Mouse (Mus musculus): ENCODE results near the gene Nfib.

Gene Nfib

DNA sequence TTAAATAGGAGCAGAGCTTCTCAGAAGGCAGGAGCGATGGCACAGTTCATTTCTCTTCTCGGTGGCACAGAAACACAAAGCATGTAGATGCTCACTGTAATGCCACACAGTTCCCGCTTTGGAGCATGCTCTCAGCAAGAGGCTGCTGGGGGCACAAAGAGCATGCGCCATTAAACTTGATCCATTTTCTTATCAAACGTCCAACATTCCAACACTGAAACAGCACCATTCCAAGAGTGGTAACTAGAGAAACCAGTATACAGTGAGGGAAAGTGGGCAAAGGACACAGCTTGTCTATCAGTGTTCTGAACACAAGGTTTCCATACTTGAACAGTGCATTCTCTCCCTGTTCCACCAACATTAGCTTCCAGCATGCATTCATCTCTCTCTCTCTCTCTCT, 206.3 kb downstream of the Nfib start:
- DNase-seq (ENCODE audit: low read depth), result no peak

DNA sequence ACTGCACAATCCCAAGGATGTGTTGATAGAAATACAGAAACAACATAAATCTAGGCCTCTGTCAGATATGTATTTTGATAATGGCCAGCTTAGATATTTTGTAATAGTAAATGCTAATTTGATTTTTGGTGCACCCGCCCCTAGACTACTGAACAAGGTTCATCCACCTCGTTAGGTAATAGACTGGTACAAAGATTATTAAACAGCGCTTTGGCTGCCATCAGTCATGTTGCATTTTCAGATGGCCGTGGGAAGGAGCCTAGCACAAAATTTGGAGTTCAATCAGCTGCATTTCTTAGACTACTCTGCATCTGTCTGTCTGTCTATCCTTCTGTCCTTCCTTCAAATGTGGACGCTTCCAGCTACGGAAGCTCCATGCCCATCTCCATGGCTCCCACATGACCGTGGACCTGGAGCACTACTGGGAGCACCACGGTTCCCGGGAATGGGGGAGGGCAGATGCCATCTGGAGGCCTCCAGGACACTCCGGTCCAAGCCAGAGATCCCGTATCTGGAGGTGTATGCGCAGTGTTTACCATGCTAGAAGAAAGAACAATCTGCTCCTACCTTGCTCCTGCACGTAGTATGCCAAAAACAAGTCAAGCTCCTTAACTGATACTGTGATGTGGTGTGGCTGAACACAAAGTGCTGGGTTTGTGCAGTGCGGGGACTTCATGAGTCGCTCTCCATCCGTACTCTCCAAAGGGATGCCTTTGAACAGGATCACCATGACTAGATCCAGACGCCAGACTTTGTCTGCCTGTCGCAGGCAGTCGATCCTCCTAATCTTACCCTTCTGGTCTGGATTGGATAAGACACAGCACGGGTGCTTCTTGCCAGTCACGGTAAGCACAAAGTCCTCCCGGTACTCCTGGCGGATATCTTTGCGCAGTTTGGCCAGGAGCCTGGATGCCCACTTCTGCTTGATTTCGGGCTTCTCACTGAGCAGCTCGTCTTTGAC, 207.6 kb downstream of the Nfib start:
- DNase-seq (ENCODE audit: low read depth), result no peak

DNA sequence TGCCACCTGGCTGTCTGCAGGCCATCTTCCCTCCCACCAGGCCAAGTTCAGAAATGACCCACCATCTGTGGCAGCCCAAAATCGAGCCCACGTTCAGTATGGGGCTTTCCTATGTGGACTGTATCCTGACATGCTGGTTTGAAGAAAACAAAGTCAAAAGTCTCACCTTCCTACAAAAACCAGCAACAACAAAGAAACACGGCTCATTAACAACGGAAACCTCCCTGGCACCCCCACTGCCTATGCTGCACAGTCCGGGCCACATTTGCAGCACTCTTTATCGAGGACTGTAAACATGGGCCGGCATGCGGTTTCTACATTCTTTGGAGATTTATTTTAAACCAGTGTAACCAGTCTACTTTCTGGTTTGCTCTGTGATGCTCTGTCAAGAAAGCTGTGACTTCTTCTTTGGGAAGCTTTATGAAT, 208.4 kb downstream of the Nfib start:
- DNase-seq (ENCODE audit: low read depth), result no peak

DNA sequence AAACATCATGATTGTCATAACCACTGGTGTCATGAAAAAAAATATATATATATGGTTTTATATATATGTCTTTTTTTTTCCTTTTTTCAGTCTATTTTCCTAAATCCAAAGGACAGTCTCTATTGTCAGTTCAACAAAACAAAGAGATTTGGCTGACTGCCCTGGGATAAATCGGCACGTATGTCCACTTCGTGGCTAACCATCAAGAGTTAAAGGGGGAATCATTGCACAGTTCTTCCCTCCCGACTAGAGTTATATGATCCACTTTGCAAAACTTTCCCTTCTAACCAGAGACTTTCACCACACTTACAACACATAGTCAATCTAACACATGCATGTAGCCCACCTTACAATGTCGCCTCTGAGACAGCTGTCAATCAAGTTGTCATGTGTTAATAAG, 209.2 kb downstream of the Nfib start:
- DNase-seq (ENCODE audit: low read depth), result no peak

DNA sequence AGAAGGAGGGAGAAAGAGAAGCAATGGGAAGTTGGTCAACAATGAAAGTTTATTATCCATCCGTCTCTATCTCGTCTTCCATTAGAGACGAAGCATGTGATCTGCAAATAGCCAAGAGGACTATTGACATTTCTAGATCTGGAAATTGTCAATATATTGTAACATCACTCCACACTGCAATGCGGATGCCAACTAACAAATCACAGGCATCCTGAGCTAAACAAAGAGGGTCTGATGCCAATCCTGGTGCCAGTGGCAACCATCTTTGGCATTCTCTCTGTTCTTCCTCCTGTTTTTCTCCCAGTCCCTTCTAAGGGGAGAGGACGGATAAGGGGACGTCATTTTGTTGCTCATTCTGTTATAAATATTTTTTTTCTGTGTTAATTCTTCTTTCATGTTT, 209.9 kb downstream of the Nfib start:
- DNase-seq (ENCODE audit: low read depth), result no peak

DNA sequence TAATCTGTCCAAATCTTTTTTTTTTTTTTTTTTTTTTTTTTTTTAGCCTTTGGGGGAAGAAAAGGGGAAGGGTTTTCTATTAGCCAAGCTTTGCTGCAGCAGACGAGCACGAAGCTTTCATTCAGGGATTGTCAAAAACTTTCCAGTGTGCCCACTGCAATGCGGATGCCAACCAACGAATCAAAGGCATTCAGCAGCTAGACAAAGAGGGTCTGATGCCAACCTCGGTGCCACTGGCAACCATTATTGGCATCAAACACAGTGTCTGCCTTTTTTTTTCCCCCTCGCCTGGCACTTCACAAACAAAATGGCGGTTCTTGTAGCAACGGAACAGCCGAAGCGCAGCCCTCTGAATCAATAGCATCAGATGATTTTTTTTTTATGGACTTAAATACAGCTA, 210.7 kb downstream of the Nfib start:
- no peak for DNase-seq (ENCODE audit: low read depth)

DNA sequence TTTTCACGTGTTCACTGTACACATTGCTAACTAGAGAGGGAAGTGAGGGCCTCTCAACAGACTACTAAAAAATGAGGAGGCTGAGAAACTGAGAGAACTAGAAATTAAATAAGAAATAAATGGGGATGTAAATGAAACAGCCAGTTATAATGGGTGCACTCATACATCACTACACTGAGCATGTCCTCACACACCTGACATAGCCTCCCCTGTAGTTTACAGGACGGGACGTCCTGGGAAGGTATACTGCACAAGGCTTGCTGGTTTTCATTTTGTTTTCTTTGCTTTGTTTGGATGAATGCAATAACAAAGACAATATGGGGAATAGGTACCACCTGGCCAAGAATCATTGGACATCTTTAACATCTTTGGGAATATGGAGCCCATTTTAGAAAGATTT, 211.1 kb downstream of the Nfib start:
- DNase-seq (ENCODE audit: low read depth), result no peak

DNA sequence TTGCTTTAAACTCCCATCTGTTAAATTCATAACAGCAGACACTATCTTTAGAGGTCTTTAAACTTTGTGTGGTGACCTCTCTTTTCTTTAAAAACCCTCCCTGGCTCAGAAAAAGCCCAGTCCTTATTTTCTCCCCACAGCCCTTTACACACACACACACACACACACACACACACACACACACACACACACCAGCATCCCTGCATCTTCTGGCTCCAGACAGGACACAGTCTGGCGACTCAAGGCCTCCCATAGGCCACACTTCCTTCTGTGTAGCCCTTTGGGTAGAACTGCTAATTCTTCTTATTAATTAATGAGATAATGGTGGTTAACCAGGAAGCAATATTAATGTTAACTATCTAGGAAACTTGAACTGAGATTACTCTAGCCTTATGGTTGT, 211.7 kb downstream of the Nfib start:
- DNase-seq (ENCODE audit: low read depth), result no peak

DNA sequence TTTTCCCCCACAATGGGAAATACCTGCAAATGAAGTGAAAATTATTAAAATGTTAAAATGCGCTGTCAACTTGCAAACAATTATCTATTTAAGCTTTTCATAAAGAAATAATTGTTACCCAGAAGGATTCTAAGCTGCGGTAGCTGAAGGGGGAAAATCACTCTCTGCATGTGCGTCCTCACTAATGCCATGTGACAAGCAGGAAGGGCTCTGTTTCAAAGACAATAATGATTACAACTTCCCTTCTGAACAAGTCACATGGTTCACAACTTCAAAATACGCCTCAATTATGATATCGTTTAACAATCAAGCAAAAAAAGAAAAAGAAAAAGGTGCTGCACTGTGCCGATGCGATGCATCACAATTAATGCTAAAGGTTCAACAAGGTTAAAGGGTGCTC, 212.2 kb downstream of the Nfib start:
- no peak for DNase-seq (ENCODE audit: low read depth)

DNA sequence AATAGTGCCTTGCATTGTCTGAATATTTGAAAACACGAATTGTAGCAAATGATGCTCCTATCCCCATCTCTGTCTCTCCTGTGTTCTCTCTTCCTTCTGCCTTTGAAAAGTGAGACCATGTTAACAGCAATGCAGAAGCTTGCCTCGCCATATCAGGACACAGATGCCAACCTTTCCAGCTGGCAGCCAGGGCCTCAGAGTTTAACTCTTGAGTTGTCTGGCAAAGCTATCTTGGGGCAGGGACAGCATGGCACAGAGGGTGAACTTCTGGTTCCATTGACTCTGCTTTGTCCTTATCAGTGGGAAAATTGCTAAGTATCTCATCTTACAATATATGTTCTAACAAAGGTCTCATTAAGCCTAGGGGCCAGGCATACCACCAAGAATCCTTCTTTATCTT, 212.8 kb downstream of the Nfib start:
- DNase-seq (ENCODE audit: low read depth), result no peak

DNA sequence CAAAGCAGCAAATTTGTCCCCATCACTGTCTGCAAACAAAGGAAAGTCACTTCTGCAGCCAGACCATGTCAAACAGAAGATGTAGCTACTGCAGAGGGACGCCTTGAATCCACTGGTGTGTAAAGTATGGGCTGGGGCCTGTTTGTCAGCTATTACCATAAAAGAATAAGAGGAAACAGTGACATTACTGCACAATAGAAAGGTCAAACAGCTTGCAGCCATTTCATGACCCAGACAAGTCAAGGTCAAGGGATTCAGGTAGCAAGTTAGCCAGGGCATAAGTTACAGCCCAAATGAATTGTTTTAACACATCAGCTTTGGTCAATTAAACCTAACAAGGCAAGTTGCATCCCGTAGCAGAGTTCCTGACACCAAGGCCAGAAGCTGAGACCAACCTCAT, 215.6 kb downstream of the Nfib start:
- no peak for DNase-seq (ENCODE audit: low read depth)

DNA sequence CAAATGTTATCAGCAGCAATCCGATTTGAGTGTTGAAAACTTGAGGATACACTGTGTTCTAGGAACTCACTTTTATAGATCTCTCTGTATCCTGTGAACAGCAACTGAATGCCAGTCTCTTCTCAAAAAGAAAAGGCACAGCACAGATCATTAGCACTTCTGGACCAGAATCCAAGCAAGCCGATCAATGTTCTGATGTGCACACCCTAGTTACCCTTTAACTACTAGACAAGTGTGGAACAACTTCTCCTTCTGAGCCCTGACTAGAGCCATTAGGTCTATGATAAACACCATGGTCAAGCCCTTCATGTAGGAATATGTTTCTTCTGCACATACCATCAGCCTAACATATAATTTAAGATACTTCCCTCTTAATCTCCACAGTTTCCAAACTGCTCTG, 219.6 kb downstream of the Nfib start:
- DNase-seq (ENCODE audit: low read depth), result no peak

DNA sequence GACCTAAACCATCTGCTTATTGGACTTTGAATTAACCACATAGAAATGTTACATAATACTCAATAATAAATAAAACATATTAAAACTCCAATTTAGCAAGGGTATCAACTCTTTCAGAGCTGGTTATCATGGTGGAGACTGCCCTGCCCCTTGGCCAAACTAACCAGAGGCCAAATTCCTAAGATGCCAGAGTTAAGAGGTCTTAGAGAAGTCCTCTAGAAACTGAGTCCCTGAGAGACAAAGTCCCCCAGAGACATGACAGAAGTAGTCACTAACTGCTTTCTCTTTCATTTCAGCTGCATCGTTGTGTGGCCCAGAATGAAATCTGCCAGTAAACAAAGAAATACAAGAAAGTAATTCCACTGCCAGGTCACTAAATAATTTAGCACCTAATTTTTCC, 221.7 kb downstream of the Nfib start:
- DNase-seq (ENCODE audit: low read depth), result no peak

DNA sequence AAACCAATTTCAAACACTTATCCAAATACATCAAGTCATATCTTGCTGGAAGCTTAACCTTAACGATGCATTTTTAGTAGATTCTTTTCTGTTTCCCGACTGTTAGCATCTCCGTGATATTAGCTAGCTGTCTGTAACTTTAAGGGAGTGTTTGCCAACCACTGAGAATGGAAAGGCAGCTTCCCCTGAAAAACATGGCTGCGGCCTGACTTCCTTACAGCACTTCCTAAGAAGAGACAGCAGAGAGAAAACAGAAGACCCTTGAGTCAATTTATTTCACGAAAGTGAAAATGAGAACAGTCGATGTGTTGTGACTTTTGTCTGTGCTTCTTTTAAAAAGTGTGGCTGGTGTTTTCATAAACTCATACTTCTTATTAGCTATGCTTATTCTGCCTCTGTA, 222.3 kb downstream of the Nfib start:
- DNase-seq (ENCODE audit: low read depth), result no peak

DNA sequence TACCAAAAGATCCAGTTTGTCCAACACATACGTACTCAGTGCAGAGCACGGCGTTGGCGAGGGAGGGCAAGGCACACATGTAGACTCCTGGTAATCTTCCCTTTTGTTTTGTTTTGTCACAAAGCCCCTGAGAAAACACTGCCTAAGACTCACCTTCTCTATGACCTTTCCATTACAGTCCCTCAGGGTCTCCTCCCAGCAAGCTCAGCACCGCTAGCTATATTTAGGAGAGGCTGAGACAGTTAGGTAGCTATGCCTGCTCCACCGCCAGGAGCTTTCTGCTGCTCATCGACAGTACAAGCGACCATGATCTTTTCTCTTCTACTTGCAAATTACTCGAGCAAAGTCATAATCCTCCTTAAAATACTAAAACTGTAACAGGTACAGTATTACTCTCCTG, 224.9 kb downstream of the Nfib start:
- DNase-seq (ENCODE audit: low read depth), result no peak

DNA sequence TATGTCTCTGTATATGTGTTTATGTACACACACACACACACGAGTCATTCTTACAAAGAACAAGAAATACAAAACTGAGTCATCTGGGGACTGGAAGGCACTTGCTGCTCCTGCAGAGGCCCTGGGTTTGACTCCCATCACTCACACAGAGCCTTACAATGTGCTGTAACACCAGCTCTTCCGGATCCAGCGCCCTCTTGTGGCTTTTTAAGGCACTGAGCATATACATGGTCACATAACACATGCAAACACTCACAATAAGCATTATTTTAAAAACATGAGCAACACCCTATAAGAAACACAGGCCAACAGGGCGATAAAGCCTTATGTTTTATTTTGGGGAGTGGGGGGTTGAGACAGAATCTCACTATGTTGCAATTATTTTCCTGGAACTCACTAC, 226.2 kb downstream of the Nfib start:
- DNase-seq (ENCODE audit: low read depth), result no peak

DNA sequence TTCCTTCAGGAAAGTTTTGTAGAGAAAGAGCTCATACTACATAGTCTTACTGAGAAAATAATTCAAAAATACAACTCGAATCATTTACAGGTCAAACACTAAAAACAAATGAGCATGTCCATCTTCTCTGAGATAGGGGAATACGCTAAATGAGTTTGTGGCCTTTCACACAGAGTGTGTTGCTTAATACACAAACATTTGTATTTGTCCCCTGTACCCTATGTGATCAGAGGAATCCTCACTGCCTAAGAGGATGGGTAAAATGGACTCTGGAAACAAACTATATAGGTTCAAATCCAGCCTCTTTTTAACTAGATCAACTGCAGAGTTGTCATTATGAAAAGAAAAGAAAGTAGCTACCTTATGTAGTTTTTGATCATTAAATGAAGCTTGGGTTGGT, 227.8 kb downstream of the Nfib start:
- no peak for DNase-seq (ENCODE audit: low read depth)

DNA sequence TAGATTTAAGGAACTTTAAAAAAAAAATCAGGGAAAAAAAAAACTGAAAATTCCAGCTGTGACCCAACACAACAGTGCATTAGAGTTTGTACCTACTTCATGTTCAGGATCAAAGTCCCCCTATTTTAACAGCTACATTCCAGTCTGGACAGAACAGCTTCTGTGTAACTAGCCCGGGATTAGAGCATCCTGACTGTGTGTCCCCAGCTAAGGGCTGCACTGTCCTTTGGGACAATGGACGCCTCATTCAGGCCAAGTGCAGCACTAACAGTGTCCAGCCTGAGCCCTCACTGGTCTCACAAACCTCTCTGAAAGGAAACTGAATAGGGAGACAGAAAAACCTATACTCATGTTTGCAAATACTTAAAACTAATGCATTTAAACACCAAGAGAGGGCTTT, 229.1 kb downstream of the Nfib start:
- no peak for DNase-seq (ENCODE audit: low read depth)

DNA sequence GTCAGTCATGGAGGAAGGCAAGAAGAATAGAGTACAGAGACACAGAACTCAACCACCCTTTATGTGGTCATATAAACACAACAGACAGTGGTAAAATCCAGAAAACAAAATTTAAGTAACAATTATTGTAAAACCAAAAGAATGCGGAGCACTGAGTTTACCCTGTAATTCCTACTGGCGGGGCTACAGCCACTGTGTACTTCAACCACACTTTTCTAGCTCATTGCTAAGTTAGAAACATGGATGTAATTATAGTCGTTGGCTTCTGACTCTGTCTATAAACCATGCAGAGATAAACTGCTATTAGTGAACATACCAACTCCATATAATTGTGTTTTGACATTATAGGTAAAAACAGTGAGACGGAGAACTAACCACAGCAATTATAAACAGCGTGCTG, 231.2 kb downstream of the Nfib start:
- DNase-seq (ENCODE audit: low read depth), result no peak

DNA sequence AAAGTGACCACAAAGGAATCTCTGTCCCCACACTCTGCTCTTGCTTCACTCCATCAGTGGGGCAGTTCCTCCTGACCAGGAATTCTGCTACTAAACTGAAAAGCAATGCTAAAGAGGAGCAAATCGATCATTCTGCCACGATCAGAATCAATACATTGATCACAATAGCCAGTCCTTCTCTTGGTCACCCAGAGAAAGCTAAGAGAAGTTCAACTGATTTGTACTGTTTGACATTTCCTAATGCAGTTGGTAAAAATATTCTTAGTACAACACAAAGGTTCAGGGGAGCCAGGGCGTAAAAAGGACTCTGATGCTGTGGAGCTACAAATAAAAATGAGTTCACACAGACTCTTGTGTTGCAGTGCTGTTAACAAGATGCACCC, 234.6 kb downstream of the Nfib start:
- DNase-seq (ENCODE audit: low read depth), result no peak

DNA sequence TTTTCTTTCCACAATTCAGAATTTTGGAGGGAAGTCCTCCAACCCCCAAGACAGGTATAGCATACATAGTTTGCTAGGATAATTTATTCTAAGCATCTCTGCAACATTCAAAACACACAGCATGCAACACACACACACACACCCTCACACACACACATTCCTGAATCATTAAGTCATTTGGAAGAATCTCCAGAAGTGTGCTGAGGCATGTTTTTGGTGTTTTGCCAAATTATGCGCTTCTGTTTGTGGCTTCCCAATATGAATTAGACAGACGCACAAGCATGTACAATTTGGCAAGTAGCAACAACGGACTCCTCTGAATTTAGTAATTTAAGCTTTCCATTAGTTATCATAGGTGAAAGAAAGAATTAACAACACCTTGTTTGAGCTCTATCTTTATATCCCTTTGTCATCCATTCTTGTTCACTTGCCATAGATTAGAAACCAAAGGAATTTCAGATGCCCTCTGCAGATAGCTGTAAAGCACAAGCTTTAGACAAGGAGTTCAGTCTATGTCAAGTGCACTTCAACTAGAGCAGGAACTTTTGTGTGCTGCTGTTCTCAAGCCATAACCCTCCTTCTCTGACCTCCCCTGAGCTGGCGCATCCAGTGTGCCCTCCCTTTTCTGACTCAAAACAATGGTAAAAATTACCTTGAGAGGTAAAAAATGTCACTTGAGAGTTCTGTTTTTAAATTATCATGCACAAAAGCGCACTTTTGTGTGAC, 235.2 kb downstream of the Nfib start:
- DNase-seq (ENCODE audit: low read depth), result no peak

DNA sequence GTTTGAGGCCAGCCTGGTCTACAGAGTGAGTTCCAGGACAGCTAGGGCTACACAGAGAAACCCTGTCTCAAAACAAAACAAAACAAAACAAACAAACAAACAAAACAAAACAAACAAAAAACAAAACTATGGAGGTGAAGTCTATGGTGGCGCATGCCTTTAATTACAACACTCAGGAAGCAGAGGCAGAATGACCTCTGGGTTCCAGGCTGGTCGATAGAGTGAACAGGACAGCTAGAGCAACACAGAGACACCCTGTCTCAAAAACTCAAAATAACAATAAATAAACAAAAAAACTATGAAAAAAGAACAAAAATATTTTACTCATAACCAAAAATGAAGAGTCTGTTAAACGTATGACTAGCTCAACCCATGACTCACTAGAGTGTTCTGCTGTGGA, 236.6 kb downstream of the Nfib start:
- DNase-seq (ENCODE audit: low read depth), result no peak

DNA sequence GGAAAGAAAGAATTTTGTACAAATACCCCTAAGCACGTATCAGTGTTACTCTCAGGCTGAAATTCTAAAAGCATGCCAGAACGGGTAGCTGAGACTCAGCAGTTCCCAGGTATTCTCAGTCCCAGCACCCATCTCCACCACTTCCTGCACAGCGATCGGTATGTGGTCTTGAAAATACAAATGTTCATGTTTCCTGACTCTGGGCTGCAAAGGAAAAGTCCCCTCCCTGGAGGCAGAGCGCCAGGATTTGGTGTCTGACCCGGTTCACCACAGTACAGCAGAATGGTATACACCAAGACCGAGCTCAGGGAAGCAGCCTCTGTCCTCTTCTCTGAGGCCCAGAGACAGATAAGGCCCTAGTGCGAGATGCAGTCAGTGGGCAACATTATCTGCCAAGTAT, 238.8 kb downstream of the Nfib start:
- no peak for DNase-seq (ENCODE audit: low read depth)

DNA sequence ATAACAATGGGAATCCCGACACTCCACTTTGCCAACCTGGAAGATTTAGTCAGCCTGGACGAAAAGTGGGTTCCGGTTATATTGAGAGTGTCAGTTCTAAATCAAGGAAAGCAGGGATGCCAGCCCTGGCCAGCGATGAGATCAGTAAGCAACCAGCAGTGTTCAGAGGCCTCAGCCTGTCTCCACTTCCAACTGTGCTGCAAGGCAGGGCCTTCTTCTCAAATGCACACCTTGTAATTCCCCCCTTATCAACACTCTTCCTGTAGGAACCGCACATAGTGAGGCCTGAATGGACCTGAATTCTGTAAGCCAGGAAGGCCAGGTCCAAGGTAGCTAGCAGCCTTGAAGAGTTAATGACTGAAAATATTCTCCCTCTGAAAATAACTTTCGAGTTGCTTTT, 239.4 kb downstream of the Nfib start:
- no peak for DNase-seq (ENCODE audit: low read depth)
